Mouse (Mus musculus) adrenal gland, postnatal 4 days (tissue): ENCODE measurements around the gene Galnt2. TPM values are rescaled to one million over a fixed set of nuclear protein-coding genes. Genes with fewer than 3 reads are reported as not detected.

Experiments
- DNase-seq, 2 experiments: peaks; one replicate each; pipeline ENCODE4 v3.0.0; 2021 to 2022; ENCODE audit warnings: low spot score in 2 of 2, mixed read lengths in 2 of 2
- total RNA-seq, 2 experiments: library from RNA; stranded (reverse); gene quantifications; 2 replicates each; pipeline ENCODE4 v1.2.3; 2021

The Galnt2 gene
- total RNA-seq, 2 experiments from 2014 or later: 65.3 to 81.1 TPM

GRCm38 (mm10) chr8:124318612-124319315 lies 87.6 kb downstream of the Galnt2 start:
- DNase-seq: no peak

GRCm38 (mm10) chr8:124319316-124319652 lies 88.1 kb downstream of the Galnt2 start:
- DNase-seq: no peak

GRCm38 (mm10) chr8:124321227-124321840 lies 90.1 kb downstream of the Galnt2 start:
- no peak for DNase-seq

GRCm38 (mm10) chr8:124323356-124323755 lies 92.2 kb downstream of the Galnt2 start:
- no peak for DNase-seq

- DNase-seq: no peak
These were observed 97.1 kb downstream of the Galnt2 start for GRCm38 (mm10) chr8:124328259-124328658.

GRCm38 (mm10) chr8:124329690-124330089 lies 98.5 kb downstream of the Galnt2 start:
- no peak for DNase-seq

GRCm38 (mm10) chr8:124330433-124330832 lies 99.2 kb downstream of the Galnt2 start:
- DNase-seq: no peak

- no peak for DNase-seq
These were observed 99.9 kb downstream of the Galnt2 start for GRCm38 (mm10) chr8:124331094-124331493.

- no peak for DNase-seq
These were observed 100.5 kb downstream of the Galnt2 start for GRCm38 (mm10) chr8:124331706-124332105.

- DNase-seq: no peak
These were observed 105.1 kb downstream of the Galnt2 start for GRCm38 (mm10) chr8:124336302-124336701.

- DNase-seq: no peak
These were observed 108.6 kb downstream of the Galnt2 start for GRCm38 (mm10) chr8:124339742-124340141.

GRCm38 (mm10) chr8:124340360-124341068 lies 109.3 kb downstream of the Galnt2 start:
- DNase-seq: no peak

- DNase-seq: no peak
These were observed 112.0 kb downstream of the Galnt2 start for GRCm38 (mm10) chr8:124343151-124343550.

- DNase-seq: no peak
These were observed 112.8 kb downstream of the Galnt2 start for GRCm38 (mm10) chr8:124343991-124344390.

GRCm38 (mm10) chr8:124345098-124345497 lies 113.9 kb downstream of the Galnt2 start:
- no peak for DNase-seq

GRCm38 (mm10) chr8:124346852-124347523 lies 115.8 kb downstream of the Galnt2 start:
- peak; percentile 29 to 30 for DNase-seq

- DNase-seq: no peak
These were observed 116.9 kb downstream of the Galnt2 start for GRCm38 (mm10) chr8:124348087-124348486.

- peak; percentile 63 to 66 for DNase-seq
These were observed 118.5 kb downstream of the Galnt2 start for GRCm38 (mm10) chr8:124349663-124350062.

- no peak for DNase-seq
These were observed 120.4 kb downstream of the Galnt2 start for GRCm38 (mm10) chr8:124351636-124352035.

GRCm38 (mm10) chr8:124360911-124361310 lies 129.7 kb downstream of the Galnt2 start:
- no peak for DNase-seq

GRCm38 (mm10) chr8:124361773-124362427 lies 130.7 kb downstream of the Galnt2 start:
- no peak for DNase-seq
